Mouse (Mus musculus) C2C12 (cell line): Measurements from ENCODE around the gene Abcd1.

ENCODE experiments used
- CEBPB ChIP-seq: IDR thresholded peaks from one replicate; pipeline ENCODE4 v1.6.1; 2011; ENCODE audit warnings: low read depth, mild to moderate bottlenecking, control low read depth, moderate library complexity
- CTCF ChIP-seq: IDR thresholded peaks from one replicate; pipeline ENCODE4 v1.5.1; 2011; ENCODE audit not compliant: control insufficient read depth, insufficient read depth, insufficient read length
- MYOG ChIP-seq: IDR thresholded peaks from one replicate; pipeline ENCODE4 v1.6.1; 2011; ENCODE audit not compliant: control insufficient read depth, insufficient read length; ENCODE audit errors: extremely low read depth

- TF ChIP-seq CTCF (no peak), CEBPB (no peak), MYOG (no peak)
These were observed 39.7 kb upstream of the Abcd1 start for GRCm38 (mm10) chrX:73676668-73677067.
